Mouse (Mus musculus) cerebellum, adult 2 months (tissue): ENCODE results near the gene Sparc. TPM values are rescaled to one million over a fixed set of nuclear protein-coding genes. Genes with fewer than 3 reads are reported as not detected.
A peak's percentile ranks its signal among the peaks of the same experiment; 100 is the strongest.

Experiments
- DNase-seq, 2 experiments: peaks; one replicate each; pipeline ENCODE4 v3.0.0; 2021
- H3K27ac ChIP-seq: fragments of 200-500 bp; 2 replicates; pipeline ENCODE4 v1.5.1; 2012; ENCODE audit warnings: low read length, control low read depth, inconsistent platforms; ENCODE audit not compliant: insufficient read depth
- H3K27me3 ChIP-seq: fragments of 200-500 bp; 2 replicates; pipeline ENCODE4 v1.6.1; 2012; ENCODE audit warnings: inconsistent platforms, mild to moderate bottlenecking, low read length, moderate library complexity; ENCODE audit not compliant: control insufficient read depth, insufficient read depth
- H3K4me1 ChIP-seq: fragments of 200-500 bp; 2 replicates; pipeline ENCODE4 v1.6.1; 2011; ENCODE audit warnings: low read length; ENCODE audit not compliant: control insufficient read depth, insufficient read depth
- H3K4me3 ChIP-seq: fragments of 200-500 bp; replicated peaks from 2 replicates; pipeline ENCODE3; 2011; ENCODE audit warnings: mild to moderate bottlenecking, low read depth, low read length, control low read depth; ENCODE audit not compliant: insufficient read depth
- CTCF ChIP-seq: fragments of 200-500 bp; IDR thresholded peaks from 2 replicates; pipeline ENCODE4 v1.5.1; 2011; ENCODE audit warnings: low read depth, mild to moderate bottlenecking, control low read depth, low read length, moderate library complexity, borderline replicate concordance; ENCODE audit not compliant: insufficient read depth
- POLR2A ChIP-seq: fragments of 200-500 bp; IDR thresholded peaks from 2 replicates; pipeline ENCODE4 v1.6.1; 2011; ENCODE audit warnings: low read length, control low read depth, borderline replicate concordance; ENCODE audit not compliant: insufficient read depth
- WGBS: fragments of 180-500 bp; shearing (Covaris S2); methylation state at CpG from one replicate; pipeline ENCODE4 v1.1.7; 2018; 5-methylcytosine and 5-hydroxymethylcytosine counted together
- polyA plus RNA-seq: library from polyadenylated mRNA; depleted of rRNA; stranded (reverse); fragments of >200 nt; gene quantifications from 2 replicates; pipeline ENCODE4 v1.2.3, GENCODE M21; 2012; rRNA removed

Sparc gene
- polyA plus RNA-seq, 1 experiment = 1,324 TPM

GRCm38 (mm10) chr11:55369093-55369471 lies 53.9 kb downstream of the Sparc start:
- Histone ChIP-seq H3K4me1 (peaks cover 36% of the 10 kb centered on the region), H3K4me3 (no peak overlapping the region), H3K27ac (no peak overlapping the region), H3K27me3 (no peaks in the 10 kb centered on the region)
- no peak for DNase-seq
- TF ChIP-seq CTCF = no peak
- TF ChIP-seq POLR2A = no peak
- 59% methylated on average over 6 of the region's 6 CpGs for WGBS

GRCm38 (mm10) chr11:55368388-55369092 lies 54.4 kb downstream of the Sparc start:
- no peak overlapping the region for H3K4me3 ChIP-seq
- whole genome bisulfite sequencing = 87% methylated on average over 4 of the region's 4 CpGs
- H3K27ac ChIP-seq = no peak overlapping the region
- no peak for DNase-seq
- H3K4me1 ChIP-seq = peaks cover 38% of the 10 kb centered on the region
- TF ChIP-seq CTCF = no peak
- TF ChIP-seq POLR2A = no peak
- no peaks in the 10 kb centered on the region for H3K27me3 ChIP-seq

GRCm38 (mm10) chr11:55367783-55368182 lies 55.2 kb downstream of the Sparc start:
- no peak for DNase-seq
- Histone ChIP-seq H3K27me3 (no peaks in the 10 kb centered on the region), H3K4me3 (no peak overlapping the region), H3K4me1 (peaks cover 38% of the 10 kb centered on the region), H3K27ac (no peak overlapping the region)
- TF ChIP-seq CTCF (no peak), POLR2A (no peak)
- 56% methylated on average over 10 of the region's 10 CpGs for WGBS

DNA sequence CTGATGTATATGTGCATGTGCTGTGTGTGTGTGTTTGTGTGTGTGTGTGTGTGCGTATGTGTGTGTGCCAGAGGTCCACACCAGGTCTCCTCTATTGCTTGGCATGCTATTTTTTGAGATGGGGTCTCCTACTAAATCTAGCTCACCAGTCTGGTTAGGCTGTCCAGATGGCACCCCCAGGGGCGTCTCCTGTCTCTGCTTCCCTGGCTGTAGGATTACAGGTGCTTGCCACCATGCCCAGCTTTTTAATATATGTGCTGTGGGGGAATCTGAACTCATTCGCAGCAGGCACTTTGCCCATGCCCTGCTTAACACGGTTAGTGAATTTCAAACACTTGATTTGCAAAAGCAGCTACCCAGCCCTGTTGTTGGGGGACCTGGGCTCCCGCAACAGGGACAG lies 57.1 kb downstream of the Sparc start:
- TF ChIP-seq CTCF (no peak), POLR2A (no peak)
- Histone ChIP-seq H3K27me3 (no peaks in the 10 kb centered on the region), H3K27ac (no peak overlapping the region), H3K4me3 (no peak overlapping the region), H3K4me1 (peaks cover 29% of the 10 kb centered on the region)
- no peak for DNase-seq
- 49% methylated on average over 5 of the region's 5 CpGs for WGBS

DNA sequence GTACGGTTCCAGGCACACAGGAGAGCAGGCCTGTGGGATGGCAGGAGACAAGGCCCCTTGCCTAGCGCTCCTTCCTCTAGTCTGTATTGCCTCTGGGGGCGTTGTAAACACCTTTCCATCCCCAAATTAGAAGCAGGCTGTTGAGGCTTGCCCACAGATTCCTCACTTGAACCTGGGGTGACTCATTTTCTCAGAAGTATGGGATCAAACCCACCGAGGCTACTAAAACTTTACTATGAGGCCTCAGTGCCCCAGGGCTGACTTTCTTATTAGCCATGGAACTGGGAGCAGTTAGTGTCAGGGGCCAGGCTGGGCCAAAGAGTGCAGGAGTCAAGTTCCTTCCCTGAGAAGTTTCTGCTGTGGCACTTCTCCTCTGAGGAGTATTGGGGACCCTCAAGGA lies 57.7 kb downstream of the Sparc start:
- TF ChIP-seq CTCF (no peak), POLR2A (no peak)
- 62% methylated on average over 4 of the region's 4 CpGs for whole genome bisulfite sequencing
- no peak for DNase-seq
- Histone ChIP-seq H3K4me3 (no peak overlapping the region), H3K4me1 (peaks cover 29% of the 10 kb centered on the region), H3K27ac (no peak overlapping the region), H3K27me3 (no peaks in the 10 kb centered on the region)

- Histone ChIP-seq H3K27me3 (no peaks in the 10 kb centered on the region), H3K4me1 (peaks cover 29% of the 10 kb centered on the region), H3K27ac (no peak overlapping the region), H3K4me3 (no peak overlapping the region)
- 34% methylated on average over 3 of the region's 3 CpGs for WGBS
- TF ChIP-seq POLR2A (no peak), CTCF (no peak)
- peak; percentile 63 to 70 for DNase-seq
These were observed 58.3 kb downstream of the Sparc start for GRCm38 (mm10) chr11:55364662-55365061.

DNA sequence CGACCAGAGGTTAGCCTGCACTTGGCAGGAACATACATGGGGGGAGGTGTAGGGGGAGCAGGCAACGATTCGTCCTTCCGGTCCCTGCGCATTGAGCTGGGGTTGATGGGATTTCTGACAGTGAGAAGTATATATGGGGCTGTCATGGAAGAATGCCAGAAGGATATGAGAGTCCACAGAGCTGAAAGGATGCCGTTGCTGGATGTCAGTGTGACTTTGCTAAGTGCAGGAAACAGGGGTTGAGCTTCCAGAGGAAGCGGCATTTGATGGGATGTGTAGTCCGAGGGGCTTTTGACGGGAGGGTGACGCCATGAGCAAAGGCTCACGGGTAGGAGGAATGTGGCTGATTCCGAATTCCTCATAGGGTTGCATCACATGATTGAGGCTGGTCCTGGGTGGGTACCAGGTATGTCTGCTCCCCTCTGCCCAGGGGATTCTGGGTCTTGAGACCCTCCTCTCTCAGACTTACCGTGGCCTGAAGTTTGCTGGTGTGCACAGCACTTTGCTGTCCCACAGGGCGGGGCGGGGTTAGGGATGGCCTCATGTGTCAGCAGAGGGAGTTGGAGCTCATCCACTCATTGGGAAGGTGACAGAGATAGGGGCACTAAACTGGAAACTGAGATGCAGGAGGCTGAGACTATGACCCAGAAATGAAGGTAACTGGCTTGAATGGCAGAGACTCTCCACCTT lies 64.7 kb downstream of the Sparc start:
- Histone ChIP-seq H3K27me3 (no peaks in the 10 kb centered on the region), H3K4me1 (peaks cover 27% of the 10 kb centered on the region), H3K27ac (peak overlapping the region; percentile 85), H3K4me3 (no peak overlapping the region)
- WGBS = 61% methylated on average over 15 of the region's 15 CpGs
- TF ChIP-seq CTCF (no peak), POLR2A (no peak)
- DNase-seq = no peak

DNA sequence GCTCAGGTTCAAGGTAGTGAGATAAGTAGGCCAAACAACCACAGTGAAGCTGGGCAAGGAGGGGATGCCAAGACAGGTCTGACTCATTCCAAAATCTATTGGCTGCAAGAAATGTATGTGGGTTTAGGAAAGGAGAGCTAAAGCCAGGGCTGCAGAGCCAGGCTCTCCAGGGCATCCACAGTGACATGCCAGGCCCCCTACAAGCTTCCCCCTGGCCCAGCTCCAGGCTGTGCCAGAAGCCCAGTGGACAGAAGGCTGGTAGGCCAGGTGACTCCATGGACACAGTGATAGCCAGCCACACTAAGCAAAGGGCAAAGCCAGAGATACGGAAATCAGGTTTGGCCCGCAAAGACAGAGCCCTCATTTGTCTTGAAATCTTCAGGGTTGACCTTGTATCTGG lies 66.1 kb downstream of the Sparc start:
- H3K4me3 ChIP-seq = no peak overlapping the region
- TF ChIP-seq CTCF = no peak
- no peak; the same call in 1 of the 2 replicates for TF ChIP-seq POLR2A
- WGBS = 10% methylated on average over 2 of the region's 2 CpGs
- peak; percentile 96 to 99 for DNase-seq
- H3K27ac ChIP-seq = peak overlapping the region; percentile 85
- no peaks in the 10 kb centered on the region for H3K27me3 ChIP-seq
- peaks cover 27% of the 10 kb centered on the region for H3K4me1 ChIP-seq

Other genes starting within 250 kb of the Sparc start
- 0.71 and 0.82 TPM in 2 replicates for gene Slc36a2, start 238.1 kb downstream of the Sparc start, polyA plus RNA-seq
- gene Slc36a1, start 218.8 kb downstream of the Sparc start, polyA plus RNA-seq = 41.1 and 41.5 TPM in 2 replicates
- gene Fat2, start 86.6 kb downstream of the Sparc start, polyA plus RNA-seq = 86.7 and 104 TPM in 2 replicates
- gene Atox1, start 38.1 kb upstream of the Sparc start, polyA plus RNA-seq = 203 and 218 TPM in 2 replicates
- 21.3 and 22.8 TPM in 2 replicates for gene G3bp1, start 46.5 kb upstream of the Sparc start, polyA plus RNA-seq
- 20.8 and 27.3 TPM in 2 replicates for gene Glra1, start 185.0 kb upstream of the Sparc start, polyA plus RNA-seq